Mouse (Mus musculus): ENCODE measurements at regions not wholly inside any gene's neighbourhood (a gene's known extent, or its start where the extent isn't known, plus 50 kb on each side); places are given as distances from the start of the nearest gene placed in this dataset.

GRCm38 (mm10) chr13:63716498-63716897 lies 98.5 kb upstream of the Ercc6l2 start:
- no peak for TF ChIP-seq CTCF (IDR thresholded peaks at IDR 0.05; ENCODE audit: borderline replicate concordance, extremely low read depth, insufficient read depth, insufficient read length)
- no peak for TF ChIP-seq POLR2A (IDR thresholded peaks at IDR 0.05; ENCODE audit: borderline replicate concordance, extremely low read depth, insufficient read depth, insufficient read length, poor library complexity, severe bottlenecking)
